Mouse (Mus musculus) kidney, adult 11 months (tissue): ENCODE data around the gene Pdzph1.
A peak's percentile ranks its signal among the peaks of the same experiment; 100 is the strongest.

Experiments
- DNase-seq: peaks from one replicate; pipeline ENCODE4 v3.0.0; 2022

Pdzph1 gene

DNA sequence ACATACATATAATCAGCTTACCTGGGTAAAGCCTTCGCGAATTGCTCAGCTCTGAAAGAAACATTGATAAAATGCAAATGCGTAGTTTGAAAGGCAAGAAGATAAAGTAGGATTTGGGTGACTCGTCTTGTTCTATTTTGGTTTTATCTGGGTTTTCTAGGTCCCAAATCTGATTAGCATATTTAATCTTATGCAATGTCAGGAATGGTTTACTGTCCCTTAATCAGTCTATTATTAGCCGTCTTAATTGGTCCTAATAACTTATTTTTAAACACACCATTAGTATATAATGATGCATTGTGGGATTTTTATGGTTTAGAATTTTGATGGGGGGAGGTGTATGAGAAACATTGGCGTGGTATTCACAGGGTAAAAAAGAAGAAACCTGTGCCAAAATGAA, at the start of gene Pdzph1:
Gene Pdzph1 (minus strand): TSS at position 101 of the 400 bp plus-strand sequence.
- DNase-seq = no peak

DNA sequence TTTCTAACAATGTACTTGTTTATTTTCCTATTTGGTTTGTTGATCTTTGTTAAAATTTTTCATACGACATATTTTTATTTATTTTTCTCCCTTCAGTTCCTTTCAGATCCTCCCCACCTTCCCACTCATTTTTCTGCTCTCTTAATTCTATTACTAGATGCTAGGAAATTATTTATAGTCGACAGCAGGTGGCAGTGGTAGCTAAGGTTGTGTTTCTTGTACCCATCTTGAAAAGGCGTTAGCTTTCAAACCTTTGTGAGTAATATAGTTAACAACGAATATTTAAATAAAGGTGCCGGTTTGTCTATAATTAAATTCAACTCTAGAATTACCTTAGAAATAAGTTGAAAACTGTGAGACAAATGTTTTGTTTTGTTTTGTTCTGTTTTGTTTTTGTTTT, 48.6 kb upstream of the Pdzph1 start:
- DNase-seq = no peak

DNA sequence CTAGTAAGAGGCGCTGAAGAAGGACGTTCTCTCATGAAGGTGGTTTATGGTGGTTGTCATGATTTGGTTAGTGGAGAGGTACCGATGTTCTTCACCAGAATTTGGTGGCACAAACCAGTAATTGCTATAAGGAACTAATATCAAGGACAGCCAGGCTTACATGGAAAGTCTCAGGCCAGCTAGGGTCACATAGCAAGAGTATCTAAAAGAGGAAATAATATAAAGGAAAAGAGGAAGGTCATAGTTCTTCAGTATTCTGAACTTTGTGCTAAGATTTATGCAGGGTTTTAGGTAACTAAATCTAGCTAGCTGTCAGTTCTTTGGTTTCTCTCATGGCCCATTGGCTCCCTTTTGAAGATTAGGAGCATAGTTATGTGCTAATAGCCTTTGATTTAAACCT, 42.3 kb upstream of the Pdzph1 start:
- DNase-seq = no peak

DNA sequence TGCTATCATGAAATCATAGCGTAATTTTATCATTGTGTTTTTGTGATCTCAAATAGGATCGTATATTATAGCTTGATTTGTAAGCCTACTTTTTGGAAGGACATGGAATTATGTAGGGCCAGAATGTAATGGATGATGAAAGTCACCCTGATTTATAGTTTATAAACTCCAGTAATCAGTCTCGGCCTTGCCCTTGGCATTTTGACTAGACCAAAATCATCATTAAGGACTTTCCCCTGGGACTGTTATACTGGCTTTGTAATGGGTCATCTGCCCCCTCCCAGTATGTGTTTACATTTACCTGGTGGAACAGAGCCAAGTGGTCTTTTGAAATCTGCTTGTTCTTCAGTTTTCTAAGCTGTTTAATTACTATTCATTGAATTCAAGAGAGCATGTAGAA, 35.2 kb upstream of the Pdzph1 start:
- DNase-seq = no peak

DNA sequence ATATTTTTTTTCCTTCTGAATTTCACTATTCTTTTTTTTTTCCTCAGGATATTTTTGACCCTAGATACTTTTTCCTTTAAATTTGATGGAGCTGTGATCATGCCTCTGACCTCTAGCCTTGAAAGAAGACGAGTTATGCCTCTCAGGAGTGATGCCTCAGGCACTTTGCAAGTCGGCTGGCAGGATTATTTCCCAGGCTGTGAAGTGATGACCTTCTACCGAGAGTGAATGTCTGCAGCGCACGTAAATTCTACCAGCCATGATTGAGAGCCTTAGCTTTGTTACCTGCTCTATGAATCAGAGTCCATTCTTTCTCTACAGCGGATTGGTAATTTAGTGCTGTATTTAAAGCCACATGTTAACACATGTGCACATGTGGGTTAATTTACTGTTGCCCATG, 33.3 kb upstream of the Pdzph1 start:
- no peak for DNase-seq

DNA sequence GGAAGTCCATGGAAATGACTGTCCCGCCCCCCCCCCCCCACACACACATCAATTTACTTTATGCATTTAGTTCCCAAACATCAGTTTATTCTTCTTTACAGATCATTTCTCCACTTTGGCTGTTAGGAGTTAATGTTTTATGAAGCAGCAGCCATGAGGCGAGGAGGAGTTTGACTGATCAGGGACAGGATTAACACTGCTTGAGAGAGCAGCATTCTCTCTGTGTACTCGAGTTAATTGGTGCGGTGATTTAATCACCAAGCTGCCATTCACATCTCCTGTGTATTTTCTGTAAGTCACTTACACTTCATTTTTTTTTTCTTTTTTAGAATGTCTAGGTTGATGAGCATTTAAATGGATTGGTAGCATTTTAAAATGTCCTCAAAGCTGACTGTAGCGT, 32.8 kb upstream of the Pdzph1 start:
- DNase-seq = no peak

DNA sequence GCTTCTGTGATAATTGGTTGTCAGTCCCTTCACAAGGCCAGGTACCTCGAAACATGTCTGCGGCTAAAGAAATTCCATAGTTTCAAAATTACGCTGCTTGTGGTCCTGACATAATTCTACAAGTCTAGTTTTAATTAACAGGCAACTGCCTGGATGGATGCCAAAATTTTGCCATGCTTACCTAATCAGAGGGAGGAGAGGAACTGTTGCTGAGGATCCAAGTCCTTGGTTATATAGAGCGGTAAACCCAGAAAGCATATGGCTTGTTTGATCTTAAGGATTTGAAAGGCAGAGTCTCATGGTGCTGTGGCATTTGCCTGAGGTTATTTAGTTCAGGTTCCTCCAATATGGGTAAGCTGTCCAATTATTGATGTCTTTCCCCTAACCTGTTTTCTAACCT, 27.5 kb upstream of the Pdzph1 start:
- no peak for DNase-seq

DNA sequence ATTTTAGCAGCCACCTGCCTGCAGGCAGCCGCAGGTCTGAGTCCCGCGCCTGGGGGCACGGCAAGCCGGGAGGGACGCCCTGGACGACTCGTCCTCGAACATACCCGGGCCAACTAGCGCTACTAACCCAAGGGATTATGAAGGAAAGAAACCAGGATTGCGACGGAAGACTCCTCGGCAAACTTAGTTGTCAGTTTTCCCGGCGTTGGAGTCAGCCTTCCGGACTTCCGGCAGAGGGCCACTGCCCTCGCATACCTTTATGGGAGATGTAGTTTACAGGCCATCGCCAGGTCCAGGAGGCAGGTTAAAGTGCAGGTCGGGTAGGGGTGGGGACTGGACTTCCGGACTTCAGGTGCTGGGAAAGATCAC, 21.9 kb upstream of the Pdzph1 start, which contains the start of gene Nudt12:
Gene Nudt12 (minus strand): TSS at position 282 of the 369 bp plus-strand sequence.
- DNase-seq = peak; percentile 88

DNA sequence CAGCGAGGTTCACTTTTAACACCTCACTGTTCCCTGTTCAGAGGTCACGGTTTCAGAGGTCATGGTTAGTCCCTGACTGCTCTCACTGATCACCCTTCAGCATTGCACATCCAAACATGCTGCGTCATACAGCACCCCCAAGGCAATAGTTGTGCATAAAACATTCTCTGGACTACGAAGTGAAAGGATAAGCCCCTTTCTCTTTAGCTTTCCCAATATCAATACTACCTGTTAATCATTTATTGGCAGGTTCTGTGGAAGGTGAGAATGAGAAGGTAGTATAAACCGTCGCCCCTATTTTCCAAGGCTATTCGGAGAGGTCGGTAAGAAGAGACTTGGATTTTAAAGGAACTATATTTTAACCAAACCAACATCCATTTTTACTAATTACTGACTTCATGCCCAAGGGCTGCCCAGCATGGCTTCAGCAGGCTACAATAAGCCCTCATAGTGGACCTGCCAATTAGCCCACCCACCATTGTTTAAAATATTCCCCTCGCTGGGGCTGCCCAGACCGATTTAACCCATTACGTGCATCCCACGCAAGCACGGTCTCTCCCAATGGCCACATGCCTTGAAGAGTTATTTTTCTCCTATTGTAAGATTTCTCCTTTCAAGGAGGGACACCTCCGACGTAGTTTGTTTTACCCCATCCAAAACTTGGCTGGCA, 21.4 kb upstream of the Pdzph1 start:
- DNase-seq = peak; percentile 15

DNA sequence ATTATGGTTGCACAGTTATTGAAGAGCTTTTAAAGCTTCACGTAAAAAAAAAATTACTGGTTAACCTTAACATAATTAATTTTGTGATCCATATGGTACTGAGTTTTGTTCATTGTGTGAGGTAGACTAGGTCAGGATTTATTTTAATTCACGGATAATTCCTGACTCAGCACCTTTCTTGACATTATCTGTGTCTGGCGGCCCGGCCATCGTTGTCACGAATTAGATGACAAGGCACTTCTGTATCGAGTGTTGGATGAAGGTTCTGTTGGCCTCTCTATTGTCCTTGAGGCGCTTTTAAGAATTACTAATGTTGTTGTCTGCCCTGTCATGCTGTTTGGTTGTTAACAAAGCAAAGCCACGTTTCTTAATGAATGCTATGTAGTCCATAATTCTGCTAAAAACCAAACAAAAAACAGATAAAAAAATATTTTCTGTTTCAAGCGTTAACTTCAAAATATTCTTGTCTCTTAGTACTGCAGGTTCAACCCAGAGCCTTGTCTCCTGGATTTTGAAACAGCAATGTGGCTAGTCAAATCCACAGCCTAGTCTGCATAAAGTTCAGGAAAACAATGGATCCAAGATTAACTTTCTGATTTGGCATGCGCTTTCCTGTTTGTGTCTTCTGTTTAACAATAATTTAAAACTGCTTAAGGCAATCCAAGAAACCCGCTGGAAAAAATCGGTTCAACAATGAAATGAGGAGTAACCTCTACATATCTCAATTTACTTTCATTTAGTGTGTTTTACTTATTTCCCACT, 20.6 kb upstream of the Pdzph1 start:
- DNase-seq = no peak

DNA sequence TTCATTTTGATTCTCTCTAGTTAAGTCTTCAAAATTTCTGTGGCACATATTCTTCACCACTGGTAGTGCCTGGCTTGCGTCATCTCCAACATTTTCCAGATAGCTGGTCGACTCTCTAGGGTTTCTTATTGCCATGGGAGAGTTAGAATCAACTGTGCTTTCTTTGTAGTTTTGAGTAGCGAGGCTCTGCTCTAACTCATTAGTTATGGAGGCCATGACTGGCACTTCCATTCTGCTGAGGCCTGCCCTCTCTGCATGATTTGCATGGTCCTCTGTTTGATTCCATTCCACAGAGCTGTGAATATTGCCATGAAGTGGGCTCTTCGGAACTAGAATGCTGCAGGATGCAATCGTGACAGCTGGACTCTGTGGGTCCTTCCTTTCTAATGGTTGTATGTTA, 17.9 kb downstream of the Pdzph1 start:
- DNase-seq = no peak

DNA sequence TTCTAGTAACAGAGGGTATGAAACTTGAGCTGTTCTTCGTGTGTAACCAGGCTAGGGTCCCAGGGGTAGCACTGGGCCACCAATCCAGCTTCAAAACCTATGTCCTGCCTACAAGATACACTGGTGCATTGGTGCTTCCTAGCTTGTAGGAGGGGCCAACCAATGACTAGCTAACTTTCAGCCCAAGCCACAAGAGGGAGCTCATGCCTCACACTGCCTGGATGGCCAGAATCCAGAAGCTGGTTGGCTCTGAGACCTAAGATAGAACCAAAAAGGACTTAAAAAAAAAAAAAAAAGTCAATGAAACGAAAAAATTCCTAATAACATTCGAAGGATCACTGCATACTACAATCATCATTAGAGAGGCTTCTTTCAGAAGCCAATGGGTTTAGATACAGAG, 31.3 kb downstream of the Pdzph1 start:
- DNase-seq = peak; percentile 15

DNA sequence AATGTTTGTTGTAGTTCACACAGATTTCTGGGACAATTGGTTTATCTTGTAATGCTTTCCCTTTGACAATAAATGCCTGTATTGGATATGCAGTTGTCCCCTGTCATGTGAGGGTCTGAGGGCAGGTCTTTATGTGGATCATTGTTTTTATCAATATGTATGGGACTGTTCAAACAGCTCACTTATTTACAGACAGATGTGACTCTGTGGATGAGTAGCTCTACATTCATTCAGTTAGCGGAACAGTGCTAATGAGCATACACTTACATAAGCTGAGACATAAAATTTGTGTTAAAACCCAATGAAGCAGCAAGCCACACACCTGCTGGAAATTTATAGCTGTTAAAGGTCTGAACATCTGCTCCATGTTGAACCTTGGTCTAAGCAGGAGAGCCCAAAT, 34.1 kb downstream of the Pdzph1 start:
- no peak for DNase-seq

DNA sequence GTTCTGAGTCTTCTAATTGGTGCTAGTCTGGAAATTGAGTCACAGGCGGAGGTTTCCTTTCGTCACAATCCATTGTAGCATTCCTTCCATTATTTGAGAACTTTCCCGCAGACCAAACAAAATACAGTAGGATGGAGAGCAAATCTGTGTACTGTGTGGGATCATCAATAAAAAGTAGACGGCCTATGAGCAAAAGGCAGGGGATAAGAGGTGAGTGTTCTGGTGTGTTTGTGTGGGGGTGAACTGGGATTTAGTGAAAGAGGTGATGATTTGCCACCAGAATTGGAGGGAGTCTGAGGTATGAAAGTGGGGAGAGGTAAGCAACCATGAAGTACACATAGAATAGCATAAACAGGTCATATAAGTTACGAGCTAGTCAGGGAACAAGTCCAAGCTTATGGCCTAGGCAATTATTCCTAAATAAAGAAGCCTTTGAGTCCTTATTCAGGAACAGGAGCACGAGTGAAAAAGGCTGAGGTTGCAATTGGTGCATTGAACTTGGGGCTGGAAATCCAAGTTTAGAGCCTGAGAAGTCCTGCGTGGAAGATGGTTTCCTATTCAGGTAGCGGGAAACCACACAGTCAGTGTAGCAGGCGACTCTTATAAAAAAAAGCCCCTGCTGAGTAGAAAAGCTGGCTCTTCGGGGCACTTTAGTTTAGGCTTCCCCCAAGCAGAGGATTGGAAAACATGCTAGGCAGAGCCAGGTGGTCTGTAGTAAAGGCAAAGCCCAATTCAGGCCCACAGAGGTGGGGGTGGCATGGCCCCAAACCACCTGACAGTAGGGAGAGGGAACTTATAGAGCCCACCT, 48.0 kb downstream of the Pdzph1 start:
- DNase-seq = no peak

DNA sequence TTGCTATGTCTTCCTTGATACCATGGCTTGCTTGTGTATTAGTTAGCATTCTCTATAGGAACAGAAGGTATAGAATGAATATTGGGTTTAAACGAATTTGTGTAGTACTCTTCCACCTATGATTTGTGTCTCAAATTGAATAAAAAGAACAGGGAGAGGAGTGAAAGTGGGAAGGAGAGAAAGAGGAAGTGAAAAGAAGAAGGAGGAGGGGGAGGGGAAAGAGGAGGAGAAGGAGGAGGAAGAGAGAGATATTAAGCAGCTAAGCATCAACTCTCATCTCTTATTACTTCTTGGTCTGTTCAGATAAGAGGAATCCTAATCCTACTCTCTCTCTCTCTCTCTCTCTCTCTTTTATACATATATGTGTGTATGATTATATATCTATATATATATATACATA, 52.6 kb downstream of the Pdzph1 start:
- DNase-seq = no peak

DNA sequence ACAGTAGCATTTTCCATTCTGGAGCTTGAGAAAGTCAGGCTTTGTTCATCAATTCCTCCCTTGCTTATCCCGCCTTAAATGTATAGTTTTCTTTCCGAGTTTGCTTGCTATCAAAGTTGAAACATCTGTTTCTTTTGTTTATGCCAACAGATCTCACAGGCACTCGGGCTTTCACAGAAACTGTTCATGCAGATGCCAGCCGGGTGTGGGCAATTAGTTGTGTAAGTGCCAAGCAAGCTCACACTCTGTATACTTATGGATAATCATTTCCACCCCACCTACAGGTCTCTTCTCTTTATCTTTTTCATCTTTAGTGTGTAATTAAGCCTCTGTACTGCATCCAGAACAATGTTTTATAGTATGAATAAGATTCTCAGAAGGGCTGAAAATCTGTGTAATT, 53.6 kb downstream of the Pdzph1 start:
- no peak for DNase-seq

DNA sequence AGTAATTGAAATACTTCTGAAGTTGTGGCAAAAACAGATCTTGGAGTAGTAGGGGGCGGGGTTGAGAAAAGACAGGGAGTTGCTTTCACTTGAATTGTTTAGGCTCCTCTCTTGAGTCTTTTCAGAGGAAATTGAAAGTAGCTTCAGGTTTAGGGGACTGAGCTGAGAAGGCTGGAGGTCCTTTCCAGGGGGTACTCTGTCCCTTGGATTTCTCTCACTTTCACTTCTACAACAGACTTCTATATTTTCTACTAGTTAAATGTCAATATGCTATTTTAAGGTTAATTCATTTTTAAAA, 58.2 kb downstream of the Pdzph1 start:
- DNase-seq = no peak

DNA sequence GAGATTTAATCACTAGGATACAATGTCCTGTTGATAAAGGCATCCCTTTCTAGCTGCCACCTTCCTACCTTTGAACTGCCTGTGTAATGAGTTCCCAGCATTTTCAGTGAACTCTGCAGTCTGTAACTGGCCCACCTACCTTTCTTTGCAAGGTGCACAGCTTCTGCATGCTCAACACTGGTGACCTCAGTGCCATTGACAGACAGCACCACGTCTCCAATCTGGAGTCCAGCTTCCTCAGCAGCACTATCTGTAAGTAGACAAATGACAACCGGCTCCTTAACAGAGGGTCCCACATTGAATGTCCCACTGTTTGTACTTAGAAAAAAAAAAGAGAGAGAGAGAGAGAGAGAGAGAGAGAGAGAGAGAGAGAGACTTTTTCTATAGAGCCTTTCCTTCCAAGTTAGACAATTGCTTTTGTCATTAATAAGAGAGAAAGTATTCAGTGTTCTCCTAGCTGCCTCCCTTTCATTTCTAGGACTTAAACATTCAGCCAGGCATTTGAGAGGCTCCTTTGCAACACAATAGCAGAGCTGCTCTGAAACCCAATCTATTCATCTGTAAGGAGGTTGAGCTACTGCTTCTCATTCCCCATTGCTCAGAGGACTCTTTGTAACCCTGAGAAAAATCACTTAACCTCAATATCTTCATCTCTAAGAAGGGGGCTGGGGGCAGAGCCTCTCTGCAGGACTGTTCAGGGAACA, 58.7 kb downstream of the Pdzph1 start:
- no peak for DNase-seq

DNA sequence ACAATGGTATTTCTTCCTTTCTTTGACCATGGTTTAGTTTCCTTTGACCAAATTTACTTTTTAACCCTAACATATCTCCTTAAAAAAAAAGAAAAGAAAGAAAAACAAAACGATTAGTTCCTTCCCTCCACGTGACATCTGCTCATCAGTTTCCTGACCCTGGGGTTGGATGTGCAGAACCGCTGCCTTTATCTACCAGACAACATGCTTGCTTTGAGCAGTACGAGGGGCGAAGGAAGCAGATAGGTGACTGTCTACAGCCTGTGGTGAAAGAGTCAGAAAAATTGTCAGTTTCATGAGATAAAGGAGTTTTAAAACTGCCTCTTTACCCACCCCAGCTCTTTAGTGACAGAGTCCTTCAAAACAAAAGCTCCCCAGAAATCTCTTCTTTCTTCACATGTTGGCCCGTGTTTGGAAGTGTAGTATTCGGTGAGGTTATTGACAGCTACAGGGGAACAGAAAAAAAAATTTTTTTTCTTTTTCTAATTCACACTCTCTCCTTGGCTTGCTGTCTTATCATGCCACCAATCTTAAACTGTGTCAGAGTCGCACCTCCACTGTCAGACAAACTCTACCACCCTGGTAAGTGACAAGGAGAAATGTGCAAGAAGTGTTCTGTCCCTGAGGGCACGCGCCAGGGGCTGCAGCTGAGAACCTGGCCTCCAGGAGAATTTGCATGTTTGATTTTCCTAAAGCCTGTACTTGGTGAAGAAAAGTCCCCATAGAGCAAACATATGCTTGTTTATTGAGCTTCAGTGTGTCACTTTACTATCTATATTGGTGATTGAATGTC, 66.2 kb downstream of the Pdzph1 start:
- DNase-seq = no peak

DNA sequence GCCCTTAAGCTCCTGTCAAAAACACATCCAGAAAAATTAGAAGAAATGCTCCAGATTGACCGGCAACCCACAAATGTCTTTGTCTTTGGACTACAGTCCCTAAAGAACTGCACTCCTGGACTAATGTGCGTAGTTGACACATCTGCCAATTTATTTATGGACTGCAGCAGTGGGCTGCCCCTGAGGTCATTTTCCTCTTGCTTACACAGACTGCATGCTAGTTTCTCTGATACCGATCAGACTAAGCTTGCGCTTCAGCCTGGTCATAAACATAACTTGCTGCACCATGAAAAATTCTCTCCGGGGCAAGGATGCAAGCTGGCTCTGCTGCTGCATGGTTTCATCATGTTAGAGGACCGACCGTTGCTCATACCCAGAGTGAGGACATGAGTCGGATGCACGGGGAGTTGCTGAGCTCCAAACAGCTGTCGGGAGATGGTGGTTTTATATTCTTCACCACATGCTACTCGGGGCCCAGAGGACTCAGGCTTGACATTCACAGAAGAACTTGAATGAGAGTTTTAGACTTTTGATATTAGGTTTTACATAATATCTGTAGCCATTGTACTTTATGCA, 67.2 kb downstream of the Pdzph1 start:
- DNase-seq = no peak

DNA sequence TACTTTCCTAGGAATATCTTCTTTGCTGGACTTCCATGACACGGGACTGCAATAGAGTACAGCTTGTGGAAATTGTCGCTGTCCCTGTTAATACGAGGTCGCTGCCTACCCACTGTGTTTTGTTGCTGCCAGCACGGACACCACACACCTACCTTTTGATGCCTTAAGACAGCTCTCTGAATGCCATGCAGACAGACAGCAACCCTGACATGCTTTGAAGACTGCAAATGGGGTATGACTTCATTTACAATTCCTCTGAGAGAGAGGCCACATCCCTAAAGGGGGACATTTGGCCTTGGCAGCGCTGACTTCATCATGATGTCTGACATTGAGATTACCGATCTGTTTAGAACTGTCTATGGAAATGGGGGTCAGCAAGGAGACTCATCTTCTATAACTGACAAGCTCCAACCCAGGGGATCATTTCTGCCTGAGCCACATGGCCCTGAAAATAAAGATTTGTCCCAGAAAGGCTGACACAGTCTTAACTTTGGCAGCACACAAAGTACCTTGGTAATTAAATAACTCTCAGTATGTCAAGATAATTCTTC, 67.8 kb downstream of the Pdzph1 start:
- DNase-seq = no peak

DNA sequence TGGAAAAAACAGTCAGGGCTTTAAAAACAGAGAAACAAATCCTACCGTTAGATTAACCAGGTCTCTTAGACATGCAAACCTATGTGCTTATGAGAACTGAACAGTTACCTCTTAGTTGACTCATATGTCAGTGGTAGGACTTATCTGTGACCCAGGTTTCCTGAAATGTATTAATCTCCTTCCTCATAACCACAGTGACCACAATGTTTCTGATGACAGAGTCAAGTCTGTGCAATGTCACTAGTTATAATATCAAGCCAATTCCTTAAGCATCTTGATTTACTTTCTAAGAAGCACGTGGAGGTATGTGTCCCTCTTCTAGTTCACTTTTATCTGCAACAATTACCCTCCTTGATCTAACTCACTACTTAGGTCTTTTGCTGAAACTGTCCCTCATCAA, 68.4 kb downstream of the Pdzph1 start:
- DNase-seq = no peak
